Mouse (Mus musculus) liver, adult 2 months (tissue): Measurements from ENCODE around the gene Zmynd8.

Experiments
- CTCF ChIP-seq: fragments of 200-500 bp; IDR thresholded peaks from 2 replicates; pipeline ENCODE4 v1.5.1; 2011; ENCODE audit warnings: low read depth, low read length, control low read depth
- POLR2A ChIP-seq: fragments of 200-500 bp; IDR thresholded peaks from 2 replicates; pipeline ENCODE4 v1.6.1; 2011; ENCODE audit warnings: low read length, control low read depth; ENCODE audit not compliant: insufficient read depth; ENCODE audit errors: extremely low read depth

DNA sequence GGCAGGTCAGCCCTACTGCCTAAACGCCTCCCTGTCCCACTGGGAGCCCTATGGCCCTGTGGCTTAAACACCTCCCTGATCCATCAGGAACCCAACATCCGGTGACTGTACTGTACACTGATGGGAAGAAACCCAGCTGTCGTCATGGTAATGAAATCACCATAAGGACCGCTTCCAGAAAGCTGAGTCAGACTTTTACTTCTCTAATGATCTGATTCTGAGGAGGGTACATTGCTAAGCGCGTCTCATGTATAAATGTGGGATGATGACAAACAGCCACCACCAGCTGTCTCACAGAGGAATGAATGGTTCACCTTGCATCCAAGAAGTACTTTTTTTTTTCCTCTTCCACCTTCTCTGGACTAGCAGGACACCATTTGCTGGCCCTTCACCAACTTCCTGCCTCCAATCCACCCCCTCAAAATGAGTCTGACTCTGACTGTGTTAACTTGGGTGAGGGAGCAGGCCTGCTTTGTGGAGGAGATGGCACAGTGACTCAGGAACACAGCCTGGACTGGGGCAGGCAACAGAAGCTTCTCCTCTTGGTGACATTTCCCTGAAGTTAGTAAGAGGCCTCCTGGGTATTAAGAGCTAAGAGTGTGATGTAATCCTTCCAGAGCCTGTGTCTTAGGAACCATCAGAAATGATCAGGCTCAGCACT is 43.0 kb downstream of the Zmynd8 start:
- TF ChIP-seq CTCF (no peak), POLR2A (no peak)
